Mouse (Mus musculus) lung, postnatal 0 days (tissue): Measurements from ENCODE around the gene Ssr1. TPM values are rescaled to one million over a fixed set of nuclear protein-coding genes. Genes with fewer than 3 reads are reported as not detected.
A peak's percentile ranks its signal among the peaks of the same experiment; 100 is the strongest.

Experiments used
- ATAC-seq: fragments of 200-750 bp; cut with Nextera tagmentation; 2 replicates; pipeline ENCODE4 v1.8.0; 2017; ENCODE audit warnings: moderate library complexity
- DNase-seq: peaks from one replicate; pipeline ENCODE4 v3.0.0-alpha.2; 2016; ENCODE audit warnings: low spot score
- H3K27ac ChIP-seq: fragments of 300-500 bp; sonication (generic); 2 replicates; pipeline ENCODE4 v1.5.1; 2014; ENCODE audit warnings: antibody characterized with exemption, mild to moderate bottlenecking, low read length, mixed read lengths
- H3K27me3 ChIP-seq: fragments of 300-500 bp; sonication (generic); replicated peaks from 2 replicates; pipeline ENCODE4 v1.6.1; 2014; ENCODE audit warnings: low read length, mixed read lengths; ENCODE audit not compliant: insufficient read depth
- H3K36me3 ChIP-seq: fragments of 300-500 bp; sonication (generic); 2 replicates; pipeline ENCODE4 v1.6.1; 2014; ENCODE audit warnings: low read length, mixed read lengths; ENCODE audit not compliant: insufficient read depth
- H3K4me1 ChIP-seq: fragments of 300-500 bp; sonication (generic); 2 replicates; pipeline ENCODE4 v1.6.1; 2014; ENCODE audit warnings: antibody characterized with exemption, low read depth, low read length, mixed read lengths; ENCODE audit not compliant: insufficient read depth
- H3K4me2 ChIP-seq: fragments of 300-500 bp; sonication (generic); replicated peaks from 2 replicates; pipeline ENCODE4 v1.6.1; 2014; ENCODE audit warnings: low read depth, mild to moderate bottlenecking, low read length, moderate library complexity, mixed read lengths
- H3K4me3 ChIP-seq: fragments of 300-500 bp; sonication (generic); 2 replicates; pipeline ENCODE4 v1.5.1; 2014; ENCODE audit warnings: low read depth, low read length
- H3K9ac ChIP-seq: fragments of 300-500 bp; sonication (generic); replicated peaks from 2 replicates; pipeline ENCODE4 v1.6.1; 2014; ENCODE audit warnings: low read depth, mild to moderate bottlenecking
- H3K9me3 ChIP-seq: fragments of 300-500 bp; sonication (generic); 2 replicates; pipeline ENCODE4 v1.6.1; 2016; ENCODE audit warnings: low read length, mixed read lengths
- CTCF ChIP-seq: IDR thresholded peaks from 2 replicates; pipeline ENCODE4 v1.5.1; 2016; ENCODE audit warnings: antibody characterized with exemption, mild to moderate bottlenecking
- EP300 ChIP-seq: IDR thresholded peaks from 2 replicates; pipeline ENCODE4 v1.6.1; 2016; ENCODE audit warnings: antibody characterized with exemption, mild to moderate bottlenecking, control low read depth
- WGBS: fragments of 180-500 bp; shearing (Covaris S2); extraction: QIAGEN DNeasy Blood & Tissue Kit; methylation state at CpG from one replicate; pipeline ENCODE4 v1.1.7; 2014; 5-methylcytosine and 5-hydroxymethylcytosine counted together
- polyA plus RNA-seq: library from polyadenylated mRNA; unstranded; fragments of >200 nt; fragmentation: Nextera tagmentation; extraction: Ambion mirVana; gene quantifications from 2 replicates; pipeline ENCODE4 v1.2.1, GENCODE M21; 2015

The Ssr1 gene
- polyA plus RNA-seq, 1 experiment from 2014 or later, result 95.5 TPM

DNA sequence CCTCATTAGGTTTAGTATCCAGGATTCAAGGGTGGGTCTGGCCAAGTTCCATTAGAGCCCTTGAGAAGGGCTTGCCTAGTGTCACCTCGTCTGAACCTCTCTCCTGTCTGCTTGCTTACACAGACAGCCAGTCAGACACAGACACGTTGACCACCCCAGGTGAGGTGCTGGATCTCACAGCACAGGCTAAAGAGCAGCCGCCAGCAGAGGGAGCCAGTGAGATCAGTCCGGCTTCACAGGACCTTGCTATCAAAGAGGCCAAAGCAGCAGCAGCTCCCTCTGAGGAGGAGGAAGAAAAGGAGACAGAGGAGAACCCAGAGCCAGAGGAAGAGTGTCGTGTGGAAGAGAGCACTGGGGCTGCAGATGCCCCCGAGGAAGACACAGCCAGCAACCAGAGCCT, 47.3 kb downstream of the Ssr1 start:
- no peak overlapping the region for H3K9ac ChIP-seq
- H3K36me3 ChIP-seq, result peaks cover 34% of the 10 kb centered on the region
- 19% methylated on average over 6 of the region's 6 CpGs for WGBS
- no peaks in the 10 kb centered on the region for H3K27me3 ChIP-seq
- TF ChIP-seq EP300, result no peak
- TF ChIP-seq CTCF, result peak; percentile 92
- DNase-seq (peak; percentile 69), ATAC-seq (peak; percentile 66)
- H3K4me2 ChIP-seq, result no peak overlapping the region
- H3K4me3 ChIP-seq, result no peak overlapping the region
- H3K27ac ChIP-seq, result 0 out of 2 replicates have a peak overlapping the region, but pooled peaks have one; percentile 38
- no peaks in the 10 kb centered on the region for H3K4me1 ChIP-seq
- no peaks in the 10 kb centered on the region for H3K9me3 ChIP-seq

DNA sequence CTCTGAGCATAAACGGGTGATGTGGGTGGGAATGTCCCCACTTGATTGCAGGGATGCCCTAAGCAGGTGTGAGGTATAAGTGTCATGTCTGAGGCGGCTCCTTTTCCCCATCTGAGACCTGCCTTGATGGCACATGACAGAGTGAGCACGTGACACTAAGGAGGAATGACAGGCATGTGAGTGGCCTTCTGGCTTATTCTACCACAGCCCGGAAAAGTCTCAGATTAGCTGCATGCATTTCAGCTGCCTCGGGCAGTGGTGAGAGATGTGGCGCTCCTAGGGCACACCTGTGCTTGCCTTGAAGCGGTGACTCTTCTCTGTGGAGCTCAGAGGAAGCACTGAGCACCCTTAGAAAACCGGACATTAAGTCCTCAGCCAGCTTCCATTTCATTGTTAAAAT, 48.6 kb downstream of the Ssr1 start:
- DNase-seq, result no peak
- 68% methylated on average over 8 of the region's 8 CpGs for WGBS
- Histone ChIP-seq H3K9me3 (no peaks in the 10 kb centered on the region), H3K27me3 (no peaks in the 10 kb centered on the region), H3K27ac (no peak overlapping the region), H3K4me3 (no peak overlapping the region), H3K4me1 (no peaks in the 10 kb centered on the region), H3K4me2 (no peak overlapping the region), H3K36me3 (peaks cover 28% of the 10 kb centered on the region), H3K9ac (no peak overlapping the region)
- TF ChIP-seq EP300 (no peak), CTCF (no peak)
- ATAC-seq, result no peak

DNA sequence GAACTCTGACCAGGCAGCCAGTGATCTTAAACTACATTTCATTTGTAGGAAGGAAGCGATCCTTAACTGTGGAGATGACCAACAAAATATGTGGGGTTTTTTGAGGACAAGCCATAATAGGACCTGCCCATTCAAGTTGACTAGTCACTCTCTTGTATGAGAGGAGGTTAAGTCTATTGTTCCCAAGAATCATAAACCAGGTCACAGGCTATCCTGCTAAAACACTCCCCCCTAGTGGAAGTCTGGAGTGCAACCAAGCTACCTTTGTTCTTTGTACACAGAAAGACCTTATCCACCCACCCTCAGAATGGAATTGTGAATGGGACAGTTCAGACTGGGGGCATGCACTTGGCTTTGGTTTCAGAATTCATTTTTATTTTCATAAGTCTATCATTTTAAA, 49.7 kb downstream of the Ssr1 start:
- Histone ChIP-seq H3K4me3 (no peak overlapping the region), H3K4me1 (no peaks in the 10 kb centered on the region), H3K9me3 (no peaks in the 10 kb centered on the region), H3K36me3 (peaks cover 17% of the 10 kb centered on the region), H3K27ac (no peak overlapping the region), H3K27me3 (no peaks in the 10 kb centered on the region), H3K4me2 (no peak overlapping the region), H3K9ac (no peak overlapping the region)
- DNase-seq (peak; percentile 77), ATAC-seq (peak; percentile 29; the same call in 1 of the 2 replicates)
- WGBS, result 61% methylated on average over 1 of the region's 1 CpGs
- no peak; the same call in 1 of the 2 replicates for TF ChIP-seq EP300
- TF ChIP-seq CTCF, result peak; percentile 77

DNA sequence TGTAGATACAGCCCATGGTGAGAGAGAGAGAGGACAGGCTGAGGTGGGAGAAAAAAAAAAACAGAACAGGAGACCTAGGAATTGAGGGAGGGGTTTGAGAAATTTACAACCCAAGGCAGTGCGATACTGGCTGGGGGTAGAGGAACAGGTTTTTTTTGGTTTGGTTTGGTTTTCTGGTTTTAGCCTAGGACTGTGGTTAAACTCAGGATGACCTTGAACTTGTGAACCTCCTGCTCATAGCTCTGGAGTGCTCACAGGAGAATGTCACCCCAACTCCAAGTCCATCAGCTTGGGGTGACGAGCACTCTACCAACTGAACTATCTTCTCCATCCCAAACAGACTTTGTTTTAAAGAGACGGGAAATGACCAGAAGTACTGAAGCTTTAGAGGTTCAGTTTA, 50.6 kb downstream of the Ssr1 start:
- H3K27ac ChIP-seq, result no peak overlapping the region
- H3K9ac ChIP-seq, result no peak overlapping the region
- peaks cover 11% of the 10 kb centered on the region; the same call in 1 of the 2 replicates for H3K36me3 ChIP-seq
- DNase-seq, result no peak
- no peak overlapping the region for H3K4me2 ChIP-seq
- WGBS, result 79% methylated on average over 3 of the region's 3 CpGs
- H3K9me3 ChIP-seq, result no peaks in the 10 kb centered on the region
- TF ChIP-seq CTCF (no peak), EP300 (no peak)
- no peaks in the 10 kb centered on the region for H3K4me1 ChIP-seq
- H3K27me3 ChIP-seq, result no peaks in the 10 kb centered on the region
- ATAC-seq, result no peak
- no peak overlapping the region for H3K4me3 ChIP-seq

DNA sequence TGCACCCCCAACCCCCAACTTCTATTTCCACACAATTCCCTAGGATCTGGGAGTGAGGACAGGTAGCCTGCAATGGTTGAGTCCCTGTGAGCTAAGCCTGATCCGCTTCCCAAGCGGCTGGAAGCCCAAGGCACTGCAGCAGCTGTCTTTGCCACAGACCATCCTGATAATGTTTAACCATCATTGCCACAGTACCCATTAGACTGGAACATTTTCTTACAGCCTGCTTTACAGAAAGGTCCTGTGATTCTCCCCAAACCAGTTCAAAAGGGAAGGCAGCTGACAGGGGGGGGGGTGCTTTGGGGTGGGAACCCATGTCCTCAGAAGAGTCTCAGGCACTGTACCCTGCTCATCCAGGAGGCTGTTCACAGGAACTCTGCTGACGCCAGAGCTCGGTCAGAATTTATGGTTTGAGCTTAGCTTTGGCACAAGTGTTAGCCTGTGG, 51.1 kb downstream of the Ssr1 start:
- no peak overlapping the region for H3K9ac ChIP-seq
- no peak overlapping the region for H3K4me3 ChIP-seq
- no peaks in the 10 kb centered on the region for H3K27me3 ChIP-seq
- H3K4me1 ChIP-seq, result no peaks in the 10 kb centered on the region
- ATAC-seq (no peak), DNase-seq (no peak)
- H3K9me3 ChIP-seq, result no peaks in the 10 kb centered on the region
- H3K27ac ChIP-seq, result no peak overlapping the region
- H3K36me3 ChIP-seq, result peaks cover 7% of the 10 kb centered on the region; the same call in 1 of the 2 replicates
- WGBS, result 51% methylated on average over 4 of the region's 4 CpGs
- H3K4me2 ChIP-seq, result no peak overlapping the region
- no peak for TF ChIP-seq EP300
- no peak for TF ChIP-seq CTCF

DNA sequence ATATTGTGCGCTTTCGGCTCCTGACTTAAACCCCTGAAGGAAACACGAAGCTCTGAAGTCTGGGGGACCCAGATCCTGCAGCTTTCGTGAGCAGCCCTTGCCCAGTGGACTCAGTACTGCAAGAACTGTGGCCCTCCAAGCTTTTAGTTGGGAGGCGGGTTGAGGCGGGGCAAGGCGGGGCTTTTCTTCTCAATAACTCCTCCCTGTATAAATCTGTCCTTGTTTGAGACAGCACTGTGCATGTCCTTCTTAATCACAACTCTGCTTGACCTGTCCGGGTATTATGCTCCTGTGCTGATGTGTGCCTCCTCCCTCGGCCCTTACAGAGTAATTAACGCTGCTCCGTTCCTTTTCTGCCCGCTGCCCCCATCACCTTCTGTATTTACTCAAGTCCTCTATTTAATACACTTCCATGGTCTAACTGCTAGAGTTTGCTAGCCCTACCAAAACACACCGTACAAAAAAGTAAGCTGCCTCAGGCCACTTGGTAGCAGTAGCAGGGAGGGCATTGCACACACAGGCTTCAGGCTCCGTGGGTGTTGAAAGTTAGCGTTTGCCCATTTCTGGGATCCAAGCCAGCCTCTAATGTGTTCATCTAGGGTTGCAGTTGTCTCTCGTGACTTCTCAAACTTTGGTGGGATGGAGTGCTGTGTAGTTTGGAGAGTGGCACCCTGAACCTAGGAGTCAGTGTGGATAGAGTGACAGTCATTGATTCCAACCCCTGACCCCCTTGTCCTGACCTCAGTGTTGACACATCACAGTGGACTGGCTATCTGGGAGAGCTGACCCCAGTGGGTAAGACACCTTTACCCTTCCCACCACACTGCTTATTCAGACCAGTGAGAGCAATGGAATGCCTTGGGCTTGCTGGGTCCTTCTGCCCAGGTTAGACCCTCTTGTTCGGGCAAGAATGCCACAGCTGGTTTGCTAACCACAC, 51.8 kb downstream of the Ssr1 start:
- no peak overlapping the region for H3K9ac ChIP-seq
- ATAC-seq, result peak; percentile 25
- H3K27ac ChIP-seq, result peak overlapping the region; percentile 27; the same call in 1 of the 2 replicates
- H3K27me3 ChIP-seq, result no peaks in the 10 kb centered on the region
- no peak overlapping the region for H3K4me2 ChIP-seq
- DNase-seq, result peak; percentile 38
- no peaks in the 10 kb centered on the region for H3K4me1 ChIP-seq
- peaks cover 2% of the 10 kb centered on the region; the same call in 1 of the 2 replicates for H3K36me3 ChIP-seq
- TF ChIP-seq EP300, result no peak
- no peak for TF ChIP-seq CTCF
- WGBS, result 59% methylated on average over 17 of the region's 17 CpGs
- H3K4me3 ChIP-seq, result no peak overlapping the region
- no peaks in the 10 kb centered on the region for H3K9me3 ChIP-seq
